Mouse (Mus musculus) left cerebral cortex, adult 11 months (tissue): ENCODE results near the gene Fgfbp1.

Experiments
- DNase-seq: peaks from one replicate; pipeline ENCODE4 v3.0.0; 2022; ENCODE audit warnings: low spot score

The Fgfbp1 gene

GRCm38 (mm10) chr5:43981620-43982019, at the start of gene Fgfbp1:
Fgfbp1 (minus strand) TSS chr5:43981779.
- no peak for DNase-seq

GRCm38 (mm10) chr5:43998295-43998989, 16.9 kb upstream of the Fgfbp1 start:
- no peak for DNase-seq

GRCm38 (mm10) chr5:43997626-43998025, 16.0 kb upstream of the Fgfbp1 start:
- no peak for DNase-seq

GRCm38 (mm10) chr5:43996162-43996561, 14.6 kb upstream of the Fgfbp1 start:
- no peak for DNase-seq

- no peak for DNase-seq
These were observed 13.4 kb upstream of the Fgfbp1 start for GRCm38 (mm10) chr5:43994981-43995380.

- no peak for DNase-seq
These were observed 8.7 kb upstream of the Fgfbp1 start for GRCm38 (mm10) chr5:43990316-43990715.

GRCm38 (mm10) chr5:43989017-43989416, 7.4 kb upstream of the Fgfbp1 start:
- DNase-seq = no peak

GRCm38 (mm10) chr5:43986212-43986611, 4.6 kb upstream of the Fgfbp1 start:
- DNase-seq = no peak

GRCm38 (mm10) chr5:43982896-43983295, 1.3 kb upstream of the Fgfbp1 start:
- DNase-seq = no peak

GRCm38 (mm10) chr5:43980397-43980796, 1.2 kb downstream of the Fgfbp1 start:
- no peak for DNase-seq

GRCm38 (mm10) chr5:43976821-43977561, 4.6 kb downstream of the Fgfbp1 start:
- no peak for DNase-seq

- DNase-seq = no peak
These were observed 7.4 kb downstream of the Fgfbp1 start for GRCm38 (mm10) chr5:43974166-43974565.

GRCm38 (mm10) chr5:43971156-43971555, 10.4 kb downstream of the Fgfbp1 start:
- DNase-seq = no peak

GRCm38 (mm10) chr5:43970532-43970931, 11.0 kb downstream of the Fgfbp1 start:
- no peak for DNase-seq

GRCm38 (mm10) chr5:43968634-43969033, 12.9 kb downstream of the Fgfbp1 start:
- DNase-seq = no peak

GRCm38 (mm10) chr5:43961056-43961455, 20.5 kb downstream of the Fgfbp1 start:
- DNase-seq = no peak

GRCm38 (mm10) chr5:43959884-43960440, 21.6 kb downstream of the Fgfbp1 start:
- DNase-seq = no peak

GRCm38 (mm10) chr5:43953241-43953640, 28.3 kb downstream of the Fgfbp1 start:
- no peak for DNase-seq

- no peak for DNase-seq
These were observed 32.8 kb downstream of the Fgfbp1 start for GRCm38 (mm10) chr5:43948748-43949275.

- DNase-seq = peak; percentile 5
These were observed 33.4 kb downstream of the Fgfbp1 start for GRCm38 (mm10) chr5:43948111-43948743.

- no peak for DNase-seq
These were observed 34.1 kb downstream of the Fgfbp1 start for GRCm38 (mm10) chr5:43947330-43947977.

- no peak for DNase-seq
These were observed 48.3 kb downstream of the Fgfbp1 start for GRCm38 (mm10) chr5:43933269-43933668.
